Mouse (Mus musculus) thymus, postnatal 4 days (tissue): ENCODE measurements around the gene Rbms1.
A peak's percentile ranks its signal among the peaks of the same experiment; 100 is the strongest.

ENCODE experiments used
- DNase-seq: peaks from one replicate; pipeline ENCODE4 v3.0.0; 2021

The Rbms1 gene

DNA sequence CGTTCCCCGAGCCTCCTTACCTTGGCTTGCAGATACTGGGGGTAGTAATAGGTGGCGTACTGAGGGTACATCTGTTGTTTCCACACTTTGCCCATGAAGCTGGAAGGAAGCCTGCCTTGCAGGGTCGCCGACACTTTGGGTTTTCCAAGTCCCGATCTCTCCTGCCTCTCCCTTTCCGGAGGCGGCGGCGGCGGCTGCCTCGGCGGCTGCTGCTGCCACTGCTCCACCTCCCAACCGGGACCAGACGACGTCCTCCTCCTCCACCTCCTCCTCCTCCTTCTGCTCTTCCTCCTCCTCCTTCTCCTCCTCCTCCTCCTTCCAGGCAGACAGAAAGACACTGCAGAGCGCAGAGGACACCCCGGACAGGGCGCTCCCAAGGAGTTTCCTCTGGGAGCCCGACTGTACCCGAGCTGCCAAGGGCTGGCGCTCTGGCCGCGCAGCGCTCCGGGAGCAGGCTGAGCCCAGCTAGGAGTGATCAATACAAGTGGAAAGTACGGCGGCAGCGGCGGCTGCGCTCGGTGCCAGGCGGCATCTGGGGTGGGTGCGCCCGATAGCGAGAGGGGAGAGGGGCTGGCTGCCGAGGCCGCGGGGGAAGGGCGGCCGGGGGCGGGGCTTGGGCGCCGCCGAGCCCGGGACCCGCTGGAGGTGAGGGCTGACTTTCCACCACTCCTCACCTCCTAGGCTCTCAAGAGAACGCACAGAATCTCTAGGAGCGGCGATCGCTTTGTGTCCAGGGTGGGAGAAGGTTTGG is at the start of gene Rbms1:
Gene Rbms1 (minus strand): TSS at position 522 of the 751 bp plus-strand sequence.
- DNase-seq = peak; percentile 69

DNA sequence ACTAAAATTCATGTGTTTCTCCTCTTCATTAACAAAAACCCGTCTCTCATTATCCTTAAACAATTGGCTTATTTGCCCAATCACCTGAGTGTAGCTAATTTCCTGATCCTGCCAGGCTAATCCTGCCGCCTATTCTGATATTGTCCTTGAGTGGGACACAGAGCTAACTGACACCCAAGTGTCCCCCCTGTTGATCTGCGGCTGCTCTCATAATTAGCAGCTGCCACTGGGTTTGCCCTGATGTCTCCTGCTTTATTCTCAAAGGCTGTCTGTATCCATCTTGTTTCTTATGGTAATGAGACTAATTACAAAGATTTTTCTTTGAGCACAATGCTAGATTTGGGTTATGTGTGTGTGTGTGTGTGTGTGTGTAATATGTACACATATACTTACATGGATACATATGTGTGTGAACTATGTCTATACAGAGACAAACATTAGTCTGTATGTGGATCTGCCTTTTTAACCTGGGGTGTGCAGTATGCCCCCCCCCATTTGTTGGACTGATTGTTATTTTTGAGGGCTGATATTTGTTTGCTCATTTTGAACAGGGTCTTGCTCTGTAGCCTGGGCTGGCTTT is 49.3 kb upstream of the Rbms1 start:
- no peak for DNase-seq

GRCm38 (mm10) chr2:60986286-60986685 is 23.3 kb upstream of the Rbms1 start:
- DNase-seq = no peak

DNA sequence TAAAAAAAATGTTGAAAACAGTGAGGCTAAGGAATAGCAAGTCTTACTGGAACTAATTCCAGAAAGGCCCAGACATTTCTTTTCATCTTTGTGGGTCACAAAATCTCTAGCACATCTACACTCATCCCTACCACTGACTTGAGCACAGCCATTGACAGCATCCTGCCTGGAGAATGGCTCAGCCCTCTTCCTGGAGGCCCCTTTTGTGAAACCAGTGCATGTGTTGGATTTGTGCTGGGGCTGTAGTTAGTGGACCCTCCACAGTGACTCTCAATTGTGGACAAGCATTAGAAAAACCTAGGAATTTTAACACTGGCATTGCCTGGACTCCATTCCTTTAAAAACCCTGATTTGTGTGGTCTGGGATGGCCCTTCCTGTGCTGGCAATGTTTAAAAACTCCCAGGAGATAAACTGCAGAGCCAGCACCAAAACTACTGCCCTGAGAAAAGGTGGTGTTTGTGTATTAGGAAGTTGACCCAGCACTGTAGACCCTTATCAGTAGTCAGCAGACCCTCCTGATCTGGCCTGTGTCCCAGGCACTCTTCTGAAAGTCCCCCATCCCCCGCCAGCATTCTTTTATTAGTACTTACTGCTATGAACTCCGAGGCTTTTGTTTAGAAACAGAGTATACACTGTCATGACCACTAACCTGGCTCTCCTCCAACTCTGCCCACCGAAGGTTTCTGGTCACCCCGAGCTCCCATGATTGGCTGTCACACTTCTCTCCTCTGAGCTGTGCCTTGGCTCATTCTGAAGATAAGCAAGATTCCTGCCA is 15.7 kb upstream of the Rbms1 start:
- no peak for DNase-seq

- DNase-seq = no peak
These were observed 9.3 kb upstream of the Rbms1 start for GRCm38 (mm10) chr2:60972189-60972814.

DNA sequence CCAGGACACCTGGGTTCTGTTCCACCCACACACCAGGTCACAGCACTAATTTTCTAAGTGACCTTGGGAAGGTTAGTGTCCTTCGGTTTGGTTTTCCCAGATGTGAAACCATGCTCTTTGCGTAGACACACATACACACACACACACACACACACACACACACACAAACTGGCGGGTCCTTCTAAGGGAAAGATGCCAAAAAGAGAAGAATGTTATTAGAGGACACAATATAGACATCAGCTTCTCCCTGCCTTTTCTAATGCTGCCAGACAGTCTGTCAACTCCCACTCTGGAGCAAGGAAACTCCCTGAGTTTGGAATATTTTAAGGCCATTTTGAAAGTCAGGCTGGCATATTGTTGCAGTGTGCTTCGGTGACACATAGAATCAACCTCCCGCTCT is 624 bp upstream of the Rbms1 start:
- no peak for DNase-seq

DNA sequence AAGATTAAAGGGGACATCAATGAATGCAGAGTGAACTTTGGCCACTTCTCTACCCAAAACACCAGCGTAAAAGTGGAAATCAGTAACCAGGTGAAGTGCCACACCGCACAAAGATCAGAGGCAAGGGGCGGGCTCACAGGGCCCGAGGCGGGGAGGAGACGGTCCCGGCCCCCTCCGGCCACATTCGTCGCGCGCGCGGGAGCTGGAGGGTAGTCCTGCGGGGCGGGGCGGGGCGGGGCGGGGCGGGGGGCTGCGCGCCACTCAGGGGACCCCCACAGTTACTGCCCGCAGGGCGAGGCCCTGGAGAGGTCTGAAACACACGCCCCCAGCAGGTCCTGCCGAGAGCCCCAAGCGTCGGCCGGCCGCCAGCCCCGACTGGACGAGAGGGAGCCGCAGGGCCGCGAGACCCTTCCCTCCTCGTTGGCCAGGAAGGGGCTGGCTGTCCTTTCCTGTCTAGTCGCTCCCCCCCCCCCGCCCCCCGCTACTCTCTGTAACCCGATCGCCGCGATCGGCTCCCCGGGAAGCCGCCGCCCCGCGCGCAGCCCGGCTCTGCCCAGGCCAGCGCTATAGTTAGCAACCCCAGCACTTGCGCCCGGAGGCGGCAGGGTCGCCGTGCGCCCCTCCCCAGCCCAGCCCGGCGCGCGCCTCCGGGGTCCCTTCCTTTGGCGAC is 856 bp downstream of the Rbms1 start:
- DNase-seq = peak; percentile 48

DNA sequence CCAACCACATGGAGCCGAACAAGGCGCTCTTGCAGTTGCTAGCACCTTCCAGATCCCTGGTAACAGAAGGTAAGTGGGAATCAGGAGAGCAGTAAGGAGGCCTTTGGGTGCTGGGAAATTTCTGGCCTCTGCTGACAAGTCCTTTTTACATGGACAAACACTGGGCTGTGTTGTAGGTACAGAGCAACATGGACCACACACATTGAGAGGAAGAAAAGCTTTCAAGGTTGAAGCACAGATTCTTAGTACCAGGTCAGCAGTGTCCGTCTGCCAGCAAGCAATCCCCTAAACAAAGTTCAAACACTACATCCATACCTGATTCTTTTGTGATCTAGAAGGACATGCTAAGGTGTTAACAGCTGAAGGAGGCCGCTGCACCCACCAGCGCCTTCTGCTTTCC is 1.7 kb downstream of the Rbms1 start:
- no peak for DNase-seq

DNA sequence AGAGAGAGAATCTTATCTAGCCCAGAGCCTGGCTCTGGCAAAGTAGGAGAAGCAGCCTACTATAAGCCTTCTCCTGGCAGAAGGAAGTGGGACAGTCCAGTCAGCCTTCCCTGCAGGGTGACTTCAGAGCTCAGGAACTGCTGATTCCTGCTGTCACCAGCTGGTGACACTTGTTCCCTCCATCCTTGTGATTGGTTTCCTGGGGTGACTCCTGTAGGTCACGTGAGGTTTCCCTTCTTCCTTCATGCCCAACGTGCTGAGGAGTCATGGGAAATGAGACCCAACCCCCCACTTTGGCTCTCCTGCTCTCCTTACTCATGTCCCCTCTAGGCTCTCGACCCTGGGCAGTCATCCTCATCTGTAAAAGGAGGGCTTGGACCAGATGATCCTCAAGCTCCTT is 14.8 kb downstream of the Rbms1 start:
- DNase-seq = no peak

- no peak for DNase-seq
These were observed 15.2 kb downstream of the Rbms1 start for GRCm38 (mm10) chr2:60947817-60948216.

DNA sequence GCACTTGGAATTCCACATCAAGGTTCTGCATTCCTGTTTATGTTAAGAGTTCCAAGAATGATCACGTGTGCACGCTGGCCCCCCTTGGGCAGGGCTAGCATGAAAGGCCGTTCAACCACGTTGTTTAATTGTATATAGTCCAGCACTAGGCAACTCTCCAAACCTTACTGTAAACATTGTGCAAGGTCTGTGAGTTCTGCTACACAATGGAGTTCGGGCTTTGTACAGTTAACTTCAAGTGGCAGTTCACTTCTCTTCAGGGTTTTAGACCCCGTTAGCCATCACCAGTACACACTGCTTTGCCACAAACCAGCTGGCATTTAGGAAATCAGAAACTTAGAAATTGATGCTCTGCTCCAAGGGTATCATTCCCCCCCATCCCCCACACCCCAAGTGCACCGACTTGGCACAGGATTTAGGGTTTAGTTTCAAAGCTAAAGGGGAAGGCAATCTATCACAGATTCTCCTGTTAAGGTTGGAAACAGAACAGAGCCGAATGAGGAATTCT is 22.5 kb downstream of the Rbms1 start:
- DNase-seq = no peak

DNA sequence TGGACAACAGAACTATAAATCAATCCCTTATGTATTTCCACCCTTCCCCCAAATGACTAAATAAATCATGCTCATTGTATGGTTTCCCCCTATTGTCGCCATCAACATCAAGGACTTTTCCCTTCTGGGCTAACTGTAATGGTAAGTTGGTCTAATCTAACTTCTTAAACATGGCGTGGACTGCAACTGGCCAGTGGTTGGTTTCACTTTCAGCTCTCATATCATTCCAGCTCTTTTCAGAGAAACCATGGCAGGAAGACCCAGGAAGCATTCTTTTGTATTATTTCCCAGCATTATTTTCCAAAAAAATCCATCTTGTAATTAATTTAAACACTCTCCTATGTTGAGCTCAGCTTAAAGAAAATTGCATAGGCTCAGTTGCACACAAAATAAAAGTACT is 23.0 kb downstream of the Rbms1 start:
- DNase-seq = no peak

GRCm38 (mm10) chr2:60936910-60937309 is 26.1 kb downstream of the Rbms1 start:
- DNase-seq = no peak

- no peak for DNase-seq
These were observed 34.0 kb downstream of the Rbms1 start for GRCm38 (mm10) chr2:60928948-60929347.

DNA sequence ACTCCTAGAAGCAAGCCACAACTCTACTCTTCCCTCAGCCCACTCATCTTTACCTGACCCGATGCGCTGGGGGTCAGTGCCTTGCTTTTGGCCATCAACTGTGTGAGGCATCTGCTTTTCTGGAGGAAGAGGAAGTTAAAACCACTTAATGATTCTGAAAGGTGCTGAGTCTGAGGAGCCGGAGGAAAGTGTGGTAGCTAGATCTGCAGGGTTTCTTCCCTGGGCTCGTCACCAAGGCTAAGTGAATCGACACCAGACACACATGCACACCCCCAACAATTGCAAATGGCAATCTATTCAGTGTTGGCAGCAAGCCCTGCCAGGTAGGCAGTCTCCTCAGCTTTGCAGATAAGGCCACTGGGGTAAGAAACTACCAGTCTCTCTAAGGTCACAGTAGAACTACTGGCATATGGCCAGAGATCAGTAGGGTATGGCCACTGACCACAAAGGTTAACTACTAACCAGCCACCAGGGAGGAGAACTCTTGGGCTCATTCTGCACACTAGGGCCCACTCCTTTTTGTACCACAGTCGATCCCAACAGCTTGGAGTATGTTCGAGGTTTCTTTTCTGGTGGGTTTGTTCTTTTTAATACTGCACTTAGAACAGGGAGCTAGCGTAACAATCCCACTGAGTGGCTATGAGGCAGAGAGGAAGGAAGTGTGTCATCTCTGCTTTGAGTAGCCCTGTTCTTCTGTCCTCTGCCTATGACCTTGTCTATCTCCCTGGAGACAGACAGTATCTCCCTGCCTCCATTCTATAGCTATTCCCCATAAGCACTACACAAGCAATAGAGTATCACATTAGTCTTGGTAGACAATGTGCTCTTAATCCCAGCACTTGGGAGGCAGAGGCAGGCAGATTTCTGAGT is 34.9 kb downstream of the Rbms1 start:
- no peak for DNase-seq

DNA sequence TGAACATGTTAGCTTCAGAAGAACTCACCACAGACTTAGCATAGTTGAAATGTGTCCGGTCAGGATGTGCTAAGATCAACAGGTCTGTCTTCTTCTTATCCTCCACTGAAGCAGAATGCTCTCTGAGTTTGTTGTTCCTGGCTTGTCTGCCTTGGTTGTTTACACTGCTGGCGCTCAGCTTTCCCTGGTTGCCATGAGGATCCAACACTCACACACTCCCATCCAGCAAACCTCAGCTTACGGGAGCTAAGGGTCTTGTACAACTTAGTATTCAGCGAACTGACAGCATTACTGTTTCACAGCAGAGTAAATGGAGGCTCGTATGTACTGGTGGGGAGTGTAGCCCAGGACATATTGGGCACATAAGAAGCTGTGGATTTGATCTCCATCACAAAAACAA is 37.9 kb downstream of the Rbms1 start:
- DNase-seq = no peak

GRCm38 (mm10) chr2:60923756-60924544 is 39.0 kb downstream of the Rbms1 start:
- DNase-seq = peak; percentile 65

- DNase-seq = no peak
These were observed 39.9 kb downstream of the Rbms1 start for GRCm38 (mm10) chr2:60923111-60923510.

- DNase-seq = no peak
These were observed 40.6 kb downstream of the Rbms1 start for GRCm38 (mm10) chr2:60922351-60922750.

DNA sequence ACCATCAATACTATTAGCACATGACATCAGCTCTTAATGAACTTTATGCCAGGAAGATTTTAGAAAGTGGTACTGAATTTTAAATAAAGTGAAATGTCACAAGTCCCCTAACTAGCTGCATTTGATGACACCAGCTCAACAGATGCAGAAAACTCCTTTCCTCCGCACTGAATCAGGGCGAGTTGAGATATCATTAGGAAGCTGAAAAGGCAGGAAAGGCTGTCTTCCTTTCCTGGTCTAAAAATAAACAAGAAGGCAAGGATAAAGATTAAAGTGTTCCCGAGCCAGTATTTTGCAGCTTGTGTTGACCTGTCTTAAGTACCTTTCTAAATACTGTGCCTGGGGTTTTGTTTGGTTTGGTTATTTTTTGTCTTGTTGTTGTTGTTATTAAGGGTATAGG is 42.9 kb downstream of the Rbms1 start:
- no peak for DNase-seq

DNA sequence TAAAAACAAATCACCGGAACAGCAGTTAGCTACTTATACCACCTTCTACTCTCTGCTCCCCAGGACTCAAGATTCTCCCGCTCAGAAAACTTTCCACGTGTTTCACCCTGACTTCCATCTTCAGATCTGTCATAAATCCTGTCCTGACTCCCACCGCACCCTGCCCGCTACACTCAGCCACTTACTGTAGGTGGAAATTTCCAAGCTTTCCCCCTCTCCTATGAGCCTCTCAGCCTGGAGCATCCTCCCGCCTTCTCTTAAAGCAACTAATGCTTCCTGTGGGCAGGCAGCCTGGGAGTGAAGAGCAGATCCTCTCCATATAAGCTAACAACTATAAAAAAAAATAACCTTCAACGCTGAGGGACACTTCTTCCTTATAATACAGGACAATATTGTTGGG is 44.6 kb downstream of the Rbms1 start:
- no peak for DNase-seq
